Mouse (Mus musculus) macrophage (primary cell): ENCODE measurements around the gene 1700122O11Rik. TPM values are rescaled to one million over a fixed set of nuclear protein-coding genes. Genes with fewer than 3 reads are reported as not detected.

Experiments used
- H3K27ac ChIP-seq: fragments of 350-480 bp; formaldehyde crosslinking; 2 replicates; pipeline ENCODE4 v1.9.0; 2021
- H3K36me3 ChIP-seq: fragments of 350-480 bp; formaldehyde crosslinking; 2 replicates; pipeline ENCODE4 v1.9.0; 2021; ENCODE audit errors: inconsistent target
- H3K4me3 ChIP-seq: fragments of 350-480 bp; formaldehyde crosslinking; 2 replicates; pipeline ENCODE4 v1.9.0; 2021; ENCODE audit errors: inconsistent target
- H3K79me2 ChIP-seq: fragments of 350-480 bp; formaldehyde crosslinking; 2 replicates; pipeline ENCODE4 v1.9.0; 2021; ENCODE audit errors: inconsistent target
- WGBS: methylation state at CpG from one replicate; pipeline ENCODE4 v1.1.7; 2026; ENCODE audit warnings: inconsistent platforms; ENCODE audit not compliant: missing documents; 5-methylcytosine and 5-hydroxymethylcytosine counted together
- polyA plus RNA-seq: library from polyadenylated mRNA; stranded (reverse); fragments of 250-400 nt; gene quantifications from 3 replicates; pipeline ENCODE4 v1.2.4, GENCODE M21; 2018; ENCODE audit warnings: inconsistent platforms
- total RNA-seq, 78 experiments: library from RNA; depleted of rRNA; stranded (reverse); fragments of 250-400 nt; gene quantifications; 1 replicate in 9 of 78; 2 replicates in 24 of 78; 3 replicates in 43 of 78; 4 replicates in 2 of 78; pipeline ENCODE4 v1.2.4; 2018; ENCODE audit warnings: inconsistent platforms in 56 of 78

The 1700122O11Rik gene
- total RNA-seq (2018; cell fraction: chromatin; rRNA removed), result not detected
- not detected for total RNA-seq (2018; cell fraction: cytosol; rRNA removed)
- total RNA-seq (2018; cell fraction: nucleus; rRNA removed), result not detected
- polyA plus RNA-seq, result not detected in 3 replicates

- Histone ChIP-seq H3K4me3 (no peak within 1 kb of the TSS), H3K79me2 (no peaks in the 10 kb centered on the region), H3K27ac (no peak within 1 kb of the TSS), H3K36me3 (no peaks in the 10 kb centered on the region)
- 96% methylated on average over 2 of the region's 2 CpGs for WGBS
These were observed at the start of gene 1700122O11Rik for GRCm38 (mm10) chr17:48038193-48038592. 1700122O11Rik (minus strand) TSS chr17:48038293.

GRCm38 (mm10) chr17:48080626-48081025 is 42.5 kb upstream of the 1700122O11Rik start:
- Histone ChIP-seq H3K79me2 (no peaks in the 10 kb centered on the region), H3K27ac (no peak overlapping the region), H3K36me3 (no peaks in the 10 kb centered on the region), H3K4me3 (no peak overlapping the region)
- WGBS, result 45% methylated on average over 3 of the region's 3 CpGs

GRCm38 (mm10) chr17:48067729-48068128 is 29.6 kb upstream of the 1700122O11Rik start:
- H3K27ac ChIP-seq, result no peak overlapping the region
- 92% methylated on average over 5 of the region's 5 CpGs for WGBS

GRCm38 (mm10) chr17:48067083-48067614 is 29.1 kb upstream of the 1700122O11Rik start:
- H3K36me3 ChIP-seq, result no peaks in the 10 kb centered on the region
- WGBS, result 84% methylated on average over 10 of the region's 10 CpGs
- no peaks in the 10 kb centered on the region for H3K79me2 ChIP-seq
- H3K27ac ChIP-seq, result no peak overlapping the region
- no peak overlapping the region for H3K4me3 ChIP-seq

More at GRCm38 (mm10) chr17:48067729-48068128, 29.6 kb upstream of the 1700122O11Rik start:
- Histone ChIP-seq H3K4me3 (no peak overlapping the region), H3K79me2 (no peaks in the 10 kb centered on the region), H3K36me3 (no peaks in the 10 kb centered on the region)

- WGBS, result 82% methylated on average over 5 of the region's 5 CpGs
These were observed 27.0 kb upstream of the 1700122O11Rik start for GRCm38 (mm10) chr17:48065081-48065501.

GRCm38 (mm10) chr17:48064196-48064843 is 26.2 kb upstream of the 1700122O11Rik start:
- no peak overlapping the region for H3K27ac ChIP-seq
- 56% methylated on average over 10 of the region's 10 CpGs for WGBS
- H3K36me3 ChIP-seq, result no peaks in the 10 kb centered on the region
- no peak overlapping the region for H3K4me3 ChIP-seq
- H3K79me2 ChIP-seq, result no peaks in the 10 kb centered on the region

More at GRCm38 (mm10) chr17:48065081-48065501, 27.0 kb upstream of the 1700122O11Rik start:
- Histone ChIP-seq H3K27ac (no peak overlapping the region), H3K79me2 (no peaks in the 10 kb centered on the region), H3K36me3 (no peaks in the 10 kb centered on the region), H3K4me3 (no peak overlapping the region)

GRCm38 (mm10) chr17:48057382-48057781 is 19.3 kb upstream of the 1700122O11Rik start:
- 14% methylated on average over 12 of the region's 12 CpGs for WGBS
- H3K36me3 ChIP-seq, result no peaks in the 10 kb centered on the region
- H3K27ac ChIP-seq, result no peak overlapping the region
- H3K79me2 ChIP-seq, result no peaks in the 10 kb centered on the region
- H3K4me3 ChIP-seq, result no peak overlapping the region

- WGBS, result 59% methylated on average over 20 of the region's 20 CpGs
- no peaks in the 10 kb centered on the region for H3K79me2 ChIP-seq
- no peak overlapping the region for H3K27ac ChIP-seq
- no peak overlapping the region for H3K4me3 ChIP-seq
- H3K36me3 ChIP-seq, result no peaks in the 10 kb centered on the region
These were observed 17.2 kb upstream of the 1700122O11Rik start for GRCm38 (mm10) chr17:48055076-48055816.

GRCm38 (mm10) chr17:48053646-48054045 is 15.6 kb upstream of the 1700122O11Rik start:
- H3K79me2 ChIP-seq, result no peaks in the 10 kb centered on the region
- H3K27ac ChIP-seq, result no peak overlapping the region
- no peaks in the 10 kb centered on the region for H3K36me3 ChIP-seq
- WGBS, result 79% methylated on average over 2 of the region's 2 CpGs
- H3K4me3 ChIP-seq, result no peak overlapping the region

- H3K36me3 ChIP-seq, result no peaks in the 10 kb centered on the region
- H3K4me3 ChIP-seq, result no peak overlapping the region
- H3K27ac ChIP-seq, result no peak overlapping the region
- 91% methylated on average over 10 of the region's 10 CpGs for WGBS
- H3K79me2 ChIP-seq, result no peaks in the 10 kb centered on the region
These were observed 14.4 kb upstream of the 1700122O11Rik start for GRCm38 (mm10) chr17:48052338-48053067.

- WGBS, result 52% methylated on average over 5 of the region's 5 CpGs
- H3K27ac ChIP-seq, result no peak overlapping the region
These were observed 13.7 kb upstream of the 1700122O11Rik start for GRCm38 (mm10) chr17:48051638-48052337.

GRCm38 (mm10) chr17:48045631-48046030 is 7.5 kb upstream of the 1700122O11Rik start:
- Histone ChIP-seq H3K4me3 (no peak overlapping the region), H3K79me2 (no peaks in the 10 kb centered on the region)
- 52% methylated on average over 4 of the region's 4 CpGs for WGBS

More at GRCm38 (mm10) chr17:48051638-48052337, 13.7 kb upstream of the 1700122O11Rik start:
- Histone ChIP-seq H3K79me2 (no peaks in the 10 kb centered on the region), H3K36me3 (no peaks in the 10 kb centered on the region), H3K4me3 (no peak overlapping the region)

GRCm38 (mm10) chr17:48043154-48043880 is 5.2 kb upstream of the 1700122O11Rik start:
- WGBS, result 44% methylated on average over 5 of the region's 5 CpGs
- Histone ChIP-seq H3K79me2 (no peaks in the 10 kb centered on the region), H3K27ac (no peak overlapping the region), H3K36me3 (no peaks in the 10 kb centered on the region), H3K4me3 (no peak overlapping the region)

More at GRCm38 (mm10) chr17:48045631-48046030, 7.5 kb upstream of the 1700122O11Rik start:
- no peaks in the 10 kb centered on the region for H3K36me3 ChIP-seq
- H3K27ac ChIP-seq, result no peak overlapping the region
